Mouse (Mus musculus): ENCODE results near the gene Tex33. TPM values are rescaled to one million over a fixed set of nuclear protein-coding genes. Genes with fewer than 3 reads are reported as not detected.

Gene Tex33
- total RNA-seq, 2 experiments from 2014 or later: not detected

GRCm38 (mm10) chr15:78414157-78414556 is 18.4 kb upstream of the Tex33 start:
- no peak for TF ChIP-seq CTCF (IDR thresholded peaks at IDR 0.05)
- H3K27ac ChIP-seq: no peak overlapping the region
- no peak overlapping the region for H3K4me3 ChIP-seq
- DNase-seq (ENCODE audit: extremely low spot score in 1 of 2, low spot score in 2 of 2): no peak
- intact Hi-C loops (cut with DNase I): no loop called here

- Histone ChIP-seq H3K4me3 (no peak overlapping the region), H3K27ac (no peak overlapping the region)
- no peak for DNase-seq (ENCODE audit: extremely low spot score in 1 of 2, low spot score in 2 of 2)
- TF ChIP-seq CTCF (IDR thresholded peaks at IDR 0.05): no peak
- intact Hi-C loops (cut with DNase I): no loop called here
Observed at GRCm38 (mm10) chr15:78413719-78414117, 18.0 kb upstream of the Tex33 start.

- intact Hi-C loops (cut with DNase I): no loop called here
- TF ChIP-seq CTCF (IDR thresholded peaks at IDR 0.05): no peak
- DNase-seq (ENCODE audit: extremely low spot score in 1 of 2, low spot score in 2 of 2): no peak
- Histone ChIP-seq H3K27ac (no peak overlapping the region), H3K4me3 (no peak overlapping the region)
Observed at GRCm38 (mm10) chr15:78413083-78413718, 17.5 kb upstream of the Tex33 start.

GRCm38 (mm10) chr15:78409570-78410052 is 13.9 kb upstream of the Tex33 start:
- Histone ChIP-seq H3K4me3 (no peak overlapping the region), H3K27ac (no peak overlapping the region)
- no peak for TF ChIP-seq CTCF (IDR thresholded peaks at IDR 0.05)
- intact Hi-C loops (cut with DNase I): loop anchor here (5.0 kb wide), 1 partner anchor 42 kb away; no protein-coding TSS in a partner anchor
- DNase-seq (ENCODE audit: extremely low spot score in 1 of 2, low spot score in 2 of 2): no peak

GRCm38 (mm10) chr15:78406293-78406934 is 10.7 kb upstream of the Tex33 start, which contains the start of gene Mpst:
Gene Mpst, plus strand, starts transcription at chr15:78406416.
- Histone ChIP-seq H3K4me3 (peak within 1 kb of the TSS; percentile 76), H3K27ac (peak within 1 kb of the TSS; percentile 97)
- no peak; the same call in 1 of the 2 replicates for TF ChIP-seq CTCF (IDR thresholded peaks at IDR 0.05)
- intact Hi-C loops (cut with DNase I): loop anchor here (1.0 to 5.0 kb wide), 2 partner anchors 22 to 39 kb away; no protein-coding TSS in a partner anchor
- DNase-seq (ENCODE audit: extremely low spot score in 1 of 2, low spot score in 2 of 2): peak; percentile 86 to 87

- peak within 1 kb of the TSS; percentile 76 for H3K4me3 ChIP-seq
- TF ChIP-seq CTCF (IDR thresholded peaks at IDR 0.05): no peak
- peak; percentile 81 to 88 for DNase-seq (ENCODE audit: extremely low spot score in 1 of 2, low spot score in 2 of 2)
- intact Hi-C loops (cut with DNase I): loop anchor here (1.0 to 5.0 kb wide), 2 partner anchors 21 to 38 kb away; no protein-coding TSS in a partner anchor
- peak within 1 kb of the TSS; percentile 97 for H3K27ac ChIP-seq
Observed at GRCm38 (mm10) chr15:78405517-78406211, 10.0 kb upstream of the Tex33 start, which contains the start of gene Tst. Gene Tst, minus strand, starts transcription at chr15:78405907.

- intact Hi-C loops (cut with DNase I): loop anchor here (5.0 kb wide), 1 partner anchor 38 kb away; no protein-coding TSS in a partner anchor
- H3K27ac ChIP-seq: peak overlapping the region; percentile 97
- TF ChIP-seq CTCF (IDR thresholded peaks at IDR 0.05): no peak
- H3K4me3 ChIP-seq: peak overlapping the region; percentile 76
- DNase-seq (ENCODE audit: extremely low spot score in 1 of 2, low spot score in 2 of 2): no peak
Observed at GRCm38 (mm10) chr15:78405098-78405497, 9.4 kb upstream of the Tex33 start.

- Histone ChIP-seq H3K4me3 (no peak overlapping the region), H3K27ac (0 out of 2 replicates have a peak overlapping the region, but pooled peaks have one; percentile 57)
- intact Hi-C loops (cut with DNase I): no loop called here
- no peak for TF ChIP-seq CTCF (IDR thresholded peaks at IDR 0.05)
- DNase-seq (ENCODE audit: extremely low spot score in 1 of 2, low spot score in 2 of 2): no peak
Observed at GRCm38 (mm10) chr15:78403896-78404295, 8.2 kb upstream of the Tex33 start.

- Histone ChIP-seq H3K27ac (peak overlapping the region; percentile 57), H3K4me3 (no peak overlapping the region)
- intact Hi-C loops (cut with DNase I): no loop called here
- no peak for TF ChIP-seq CTCF (IDR thresholded peaks at IDR 0.05)
- DNase-seq (ENCODE audit: extremely low spot score in 1 of 2, low spot score in 2 of 2): no peak
Observed at GRCm38 (mm10) chr15:78403301-78403741, 7.6 kb upstream of the Tex33 start.

- intact Hi-C loops (cut with DNase I): no loop called here
- TF ChIP-seq CTCF (IDR thresholded peaks at IDR 0.05): no peak
- peak overlapping the region; percentile 56 for H3K27ac ChIP-seq
Observed at GRCm38 (mm10) chr15:78402423-78402822, 6.7 kb upstream of the Tex33 start.

GRCm38 (mm10) chr15:78401921-78402320 is 6.2 kb upstream of the Tex33 start:
- peak overlapping the region; percentile 56 for H3K27ac ChIP-seq
- TF ChIP-seq CTCF (IDR thresholded peaks at IDR 0.05): no peak

More at GRCm38 (mm10) chr15:78402423-78402822, 6.7 kb upstream of the Tex33 start:
- H3K4me3 ChIP-seq: no peak overlapping the region
- DNase-seq (ENCODE audit: extremely low spot score in 1 of 2, low spot score in 2 of 2): no peak

More at GRCm38 (mm10) chr15:78401921-78402320, 6.2 kb upstream of the Tex33 start:
- intact Hi-C loops (cut with DNase I): no loop called here
- no peak overlapping the region for H3K4me3 ChIP-seq
- DNase-seq (ENCODE audit: extremely low spot score in 1 of 2, low spot score in 2 of 2): peak in 1 of 2 experiments; percentile 47
